Mouse (Mus musculus): ENCODE data around the gene Dapl1.

The Dapl1 gene

DNA sequence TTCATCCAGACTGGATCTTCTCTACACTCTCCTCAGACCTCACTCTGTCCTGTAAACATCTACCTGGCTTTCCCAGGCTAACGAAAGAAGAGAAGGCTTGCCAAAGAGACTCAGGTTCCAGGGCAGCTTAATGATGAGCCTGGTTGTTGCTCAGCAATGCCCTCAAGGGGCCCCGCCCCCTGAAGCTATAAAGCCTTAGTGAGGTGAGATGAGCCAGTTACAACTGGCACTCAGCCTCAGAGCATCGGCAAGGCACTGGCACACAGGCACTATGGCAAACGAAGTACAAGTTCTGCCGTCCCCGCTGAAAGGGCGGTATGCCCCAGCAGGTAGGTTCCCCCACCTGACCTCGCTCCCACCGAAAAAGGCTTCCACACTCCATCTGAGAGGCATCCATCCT, at the start of gene Dapl1:
TSS of gene Dapl1 (plus strand) at position 216 of the 400 bp plus-strand sequence.
- no peak for DNase-seq (ENCODE audit: low spot score in 2 of 2)

DNA sequence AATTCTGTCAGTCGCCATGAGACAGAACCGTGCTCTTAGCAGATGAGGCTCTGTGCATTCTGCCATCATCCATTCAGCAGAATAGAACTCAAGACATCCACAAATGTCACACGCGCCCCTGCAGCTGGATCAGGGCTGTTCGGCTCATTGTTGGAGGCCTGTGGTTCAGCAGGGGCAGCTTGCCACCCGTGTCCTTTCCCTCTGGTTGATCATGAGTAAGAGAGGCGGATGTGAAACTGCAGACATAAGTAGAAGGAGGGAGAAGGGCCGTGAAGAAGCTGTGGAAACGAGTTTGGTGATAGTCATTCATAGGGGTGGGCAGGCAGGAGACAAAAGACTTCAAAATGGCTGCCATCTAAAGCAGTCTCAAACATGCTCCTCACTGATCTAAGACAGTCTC, 49.6 kb upstream of the Dapl1 start:
- no peak for DNase-seq (ENCODE audit: low spot score in 2 of 2)

DNA sequence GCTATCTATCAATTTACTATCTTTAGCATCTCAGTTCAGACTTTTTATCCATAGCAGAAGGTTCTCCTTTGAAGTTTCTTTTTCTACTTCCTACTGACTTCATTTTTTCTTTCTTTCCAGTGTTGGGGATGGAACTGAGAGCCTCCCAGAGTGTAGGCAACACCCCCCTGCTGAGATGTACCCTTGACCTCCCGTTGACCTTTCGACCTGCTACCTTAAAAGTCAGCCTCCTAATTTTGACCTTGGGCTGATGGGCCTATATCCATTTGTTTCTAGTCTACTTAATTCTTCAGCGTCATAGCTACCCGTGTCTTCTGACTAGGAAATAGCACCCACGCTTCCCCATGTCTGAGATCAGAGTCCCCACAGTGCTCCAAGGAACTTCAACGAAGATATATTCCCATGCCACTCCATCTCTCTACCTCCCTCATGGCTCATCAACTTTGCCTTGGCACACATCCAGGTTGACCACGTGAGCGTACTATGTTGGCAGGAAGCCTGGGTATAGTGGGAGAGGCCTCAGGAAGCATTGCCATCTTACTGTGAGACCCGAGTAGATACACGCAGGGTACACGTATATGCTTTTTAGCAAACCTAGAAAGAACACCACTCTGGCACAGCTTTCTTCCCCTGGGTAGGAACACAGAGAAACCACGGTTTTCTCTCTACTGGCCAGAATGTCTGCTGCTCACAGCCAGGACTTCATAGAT, 46.6 kb upstream of the Dapl1 start:
- peak; percentile 69 to 70 for DNase-seq (ENCODE audit: low spot score in 2 of 2)

DNA sequence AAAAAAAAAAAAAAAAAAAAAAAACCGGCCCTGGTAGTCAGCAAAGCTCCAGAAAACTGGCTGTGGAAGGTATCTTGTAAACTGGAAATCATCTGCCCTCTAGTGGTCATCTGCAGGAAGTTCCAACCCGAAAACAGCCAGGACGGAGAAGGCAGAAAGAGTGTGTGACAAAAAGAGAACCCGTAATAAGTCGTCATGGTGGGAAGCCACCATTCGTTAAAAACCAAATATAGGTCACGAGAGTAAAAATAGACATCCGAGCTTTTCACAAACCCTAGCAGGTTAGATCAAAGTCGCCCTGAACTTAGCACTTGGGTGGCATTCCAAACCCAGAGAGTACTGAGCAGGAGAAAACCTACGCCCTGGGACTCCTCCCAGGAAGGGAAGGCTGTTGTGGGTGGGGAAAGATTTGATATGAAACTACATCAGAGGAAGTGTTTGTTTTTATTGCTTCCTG, 45.9 kb upstream of the Dapl1 start:
- DNase-seq (ENCODE audit: low spot score in 2 of 2) = peak in 1 of 2 experiments; percentile 59

DNA sequence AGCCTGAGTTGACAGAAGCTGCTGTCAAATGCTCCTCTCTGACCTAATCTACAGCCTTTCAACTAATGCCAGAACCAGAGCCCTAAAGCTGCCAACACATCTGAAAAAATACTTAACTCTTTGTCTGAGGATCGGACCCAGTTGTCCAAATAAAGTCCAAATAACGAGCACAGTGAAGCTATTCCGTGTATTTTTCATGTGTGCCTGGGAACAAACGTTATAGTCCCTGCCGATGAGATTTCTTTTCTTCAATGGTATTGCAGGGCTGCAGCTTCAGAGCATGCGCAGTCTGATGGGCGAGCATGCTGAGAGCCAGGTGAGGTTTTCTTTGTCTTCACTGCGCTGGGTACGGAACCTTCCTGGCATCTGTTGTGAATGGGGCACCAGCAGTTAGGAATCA, 44.6 kb upstream of the Dapl1 start:
- DNase-seq (ENCODE audit: low spot score in 2 of 2) = no peak

DNA sequence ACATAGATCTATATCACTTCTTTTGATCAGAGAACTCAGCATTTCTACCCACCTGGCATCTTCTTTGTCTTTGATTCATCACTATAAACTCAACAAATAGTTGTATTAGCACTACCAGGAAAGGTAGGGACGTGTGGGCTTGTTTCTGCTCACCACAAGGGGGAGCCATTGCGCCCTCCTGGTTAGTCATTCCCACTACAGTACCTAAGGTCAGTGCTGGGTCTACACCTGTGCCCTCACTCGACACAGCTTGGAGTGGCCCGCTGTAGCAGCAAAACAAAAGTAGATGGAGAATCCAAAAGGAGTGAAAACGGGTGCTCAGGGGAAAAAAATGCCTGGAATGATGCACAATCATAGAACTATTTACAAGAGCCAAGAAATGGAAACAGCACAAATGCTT, 44.0 kb upstream of the Dapl1 start:
- DNase-seq (ENCODE audit: low spot score in 2 of 2) = peak in 1 of 2 experiments; percentile 50

DNA sequence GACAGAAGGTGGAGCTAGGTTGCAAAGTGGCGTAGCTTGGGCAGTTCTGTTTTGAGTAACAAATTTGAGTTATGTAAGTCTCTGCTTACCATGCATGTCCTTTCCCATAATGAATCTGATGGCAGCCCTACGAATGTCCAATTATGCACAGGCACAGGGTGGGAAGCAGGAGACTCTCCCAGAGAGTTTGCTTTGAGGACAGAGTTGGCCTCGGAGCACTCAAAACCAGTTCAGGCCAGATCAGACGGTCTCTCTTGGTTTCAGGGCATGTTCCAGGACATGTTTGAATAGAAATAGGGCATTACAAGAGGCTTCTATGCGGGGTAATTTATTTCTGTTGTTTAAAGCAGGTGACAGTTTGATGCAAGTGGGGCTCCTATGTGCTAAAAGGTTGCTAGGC, 42.8 kb upstream of the Dapl1 start:
- DNase-seq (ENCODE audit: low spot score in 2 of 2) = no peak

DNA sequence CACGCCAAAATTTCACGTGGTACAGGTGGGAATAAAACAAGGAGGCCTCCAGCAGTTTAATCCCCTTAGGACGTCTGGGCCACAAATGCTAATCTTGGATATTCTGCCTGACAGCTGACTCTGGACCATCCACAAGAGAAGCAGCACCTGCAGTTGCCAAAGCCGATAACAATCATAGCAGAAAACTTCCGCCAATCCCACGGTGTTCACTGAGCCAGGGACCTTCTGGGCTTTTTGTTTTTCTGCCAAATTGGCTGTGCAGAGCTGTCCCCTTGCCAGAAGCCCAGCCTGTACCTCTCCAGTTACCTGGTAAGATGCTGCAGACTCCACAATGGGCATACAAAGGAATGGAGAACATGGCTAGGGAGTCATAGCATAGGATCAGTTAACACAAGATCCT, 37.8 kb upstream of the Dapl1 start:
- DNase-seq (ENCODE audit: low spot score in 2 of 2) = no peak

DNA sequence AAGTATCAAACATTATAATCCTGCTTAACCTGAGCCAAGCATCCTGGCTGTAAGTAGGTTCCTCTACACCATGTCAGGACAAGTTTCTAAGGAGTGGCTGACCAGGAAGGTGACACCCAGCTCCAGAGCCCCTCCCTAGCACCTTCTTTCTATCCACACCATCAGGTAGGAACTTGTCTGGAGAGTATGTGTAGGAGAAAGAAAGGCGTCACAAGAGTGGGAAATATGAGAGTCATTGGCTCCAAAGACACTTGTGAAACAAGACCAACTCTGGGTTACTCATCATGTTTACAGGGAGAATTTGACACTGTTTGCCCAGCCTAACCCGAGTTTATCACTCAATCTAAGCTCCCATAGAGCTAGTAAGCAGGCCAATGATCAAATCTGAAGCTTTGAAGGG, 36.7 kb upstream of the Dapl1 start:
- peak in 1 of 2 experiments; percentile 53 for DNase-seq (ENCODE audit: low spot score in 2 of 2)

DNA sequence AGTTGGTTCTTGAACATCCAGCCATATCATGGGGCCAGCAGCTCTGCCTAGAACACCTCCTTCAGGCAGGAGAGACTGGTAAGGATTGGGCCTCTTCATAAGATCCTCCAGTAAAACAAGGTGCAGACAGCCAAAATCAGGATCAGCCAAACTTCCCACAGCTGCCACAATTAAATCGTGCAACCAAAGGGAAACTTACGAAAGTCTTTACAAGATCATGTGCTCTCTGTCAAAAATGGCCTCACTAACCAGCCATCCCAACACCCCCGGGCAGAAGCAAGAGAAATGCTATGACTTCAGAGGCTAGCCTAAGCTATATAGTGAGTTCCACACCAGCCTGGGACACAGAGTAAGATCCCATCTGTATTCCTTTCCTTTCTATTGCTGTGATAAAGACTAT, 35.9 kb upstream of the Dapl1 start:
- no peak for DNase-seq (ENCODE audit: low spot score in 2 of 2)

DNA sequence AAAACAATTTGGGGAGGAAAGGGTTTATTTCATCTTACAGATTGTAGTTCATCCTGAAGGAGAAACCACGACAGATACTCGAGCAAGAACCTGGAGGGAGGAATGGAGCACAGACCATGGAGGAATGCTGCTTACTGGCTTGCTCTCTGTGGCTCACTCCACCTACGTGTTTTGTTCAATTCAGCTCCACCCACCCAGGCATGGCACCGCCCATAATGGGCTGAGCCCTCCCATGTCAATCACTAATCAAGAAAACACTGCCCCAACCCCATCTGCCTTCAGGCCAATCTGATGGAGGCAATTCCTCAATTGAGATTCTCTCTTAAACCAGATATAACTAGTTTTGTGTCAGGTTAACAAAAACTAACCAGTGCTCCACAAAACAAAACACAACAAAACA, 35.5 kb upstream of the Dapl1 start:
- DNase-seq (ENCODE audit: low spot score in 2 of 2) = no peak

DNA sequence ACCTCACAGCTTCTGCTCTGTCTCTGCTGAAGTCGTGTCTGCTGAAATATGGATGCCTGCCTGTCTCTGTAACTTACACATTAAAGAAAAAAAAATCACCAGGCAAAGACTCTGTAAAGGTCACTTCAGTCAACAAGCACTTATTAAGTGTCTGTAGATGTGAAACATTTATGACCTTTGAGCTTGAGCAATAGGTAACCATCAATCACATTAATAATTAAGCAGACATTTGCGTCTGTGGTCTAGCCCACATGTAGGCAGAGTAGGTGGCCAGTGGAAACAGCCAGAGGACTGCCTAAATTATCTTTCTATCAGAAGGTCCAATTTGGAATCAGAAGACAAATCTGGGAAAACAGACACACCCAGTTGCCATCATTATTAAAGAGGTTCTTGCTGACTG, 32.8 kb upstream of the Dapl1 start:
- DNase-seq (ENCODE audit: low spot score in 2 of 2) = no peak

DNA sequence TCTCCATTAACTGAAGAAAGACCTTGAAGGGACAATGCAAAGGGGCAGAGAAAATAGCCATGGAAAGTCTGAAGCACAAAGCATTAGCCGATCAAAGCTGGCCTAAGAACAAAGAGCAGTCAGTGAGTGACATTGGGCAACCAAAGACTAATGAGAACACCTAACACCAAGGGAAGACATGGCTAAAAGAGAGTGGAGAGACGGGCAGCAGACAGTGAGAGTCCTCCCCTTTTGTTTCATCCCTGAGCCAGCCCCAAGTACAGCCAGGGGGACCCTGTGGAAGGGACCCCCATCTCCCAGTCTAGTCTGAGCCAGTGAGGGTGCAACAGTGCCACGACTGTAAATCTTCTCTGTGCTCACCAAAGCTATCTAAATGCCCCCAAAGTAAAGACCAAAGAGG, 32.4 kb upstream of the Dapl1 start:
- no peak for DNase-seq (ENCODE audit: low spot score in 2 of 2)

DNA sequence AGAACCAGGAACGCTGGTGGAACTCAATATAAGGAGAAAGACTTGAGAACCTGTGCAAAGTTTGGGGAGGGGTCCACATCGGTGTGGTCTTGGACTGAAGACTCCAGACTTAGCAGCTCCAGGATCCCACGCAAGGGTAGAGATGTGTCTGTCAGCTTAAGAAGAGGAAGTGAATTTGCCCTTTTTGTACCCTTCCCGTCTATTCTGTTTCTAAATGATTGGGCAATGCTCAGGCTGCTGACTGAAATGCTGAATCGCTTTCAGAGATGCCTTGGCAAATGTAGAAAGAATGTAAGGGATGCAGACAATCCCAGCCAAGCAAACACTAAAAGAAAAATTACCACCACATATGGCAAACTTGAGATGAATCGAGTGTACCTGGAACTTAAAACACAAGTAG, 22.4 kb upstream of the Dapl1 start:
- DNase-seq (ENCODE audit: low spot score in 2 of 2) = no peak

DNA sequence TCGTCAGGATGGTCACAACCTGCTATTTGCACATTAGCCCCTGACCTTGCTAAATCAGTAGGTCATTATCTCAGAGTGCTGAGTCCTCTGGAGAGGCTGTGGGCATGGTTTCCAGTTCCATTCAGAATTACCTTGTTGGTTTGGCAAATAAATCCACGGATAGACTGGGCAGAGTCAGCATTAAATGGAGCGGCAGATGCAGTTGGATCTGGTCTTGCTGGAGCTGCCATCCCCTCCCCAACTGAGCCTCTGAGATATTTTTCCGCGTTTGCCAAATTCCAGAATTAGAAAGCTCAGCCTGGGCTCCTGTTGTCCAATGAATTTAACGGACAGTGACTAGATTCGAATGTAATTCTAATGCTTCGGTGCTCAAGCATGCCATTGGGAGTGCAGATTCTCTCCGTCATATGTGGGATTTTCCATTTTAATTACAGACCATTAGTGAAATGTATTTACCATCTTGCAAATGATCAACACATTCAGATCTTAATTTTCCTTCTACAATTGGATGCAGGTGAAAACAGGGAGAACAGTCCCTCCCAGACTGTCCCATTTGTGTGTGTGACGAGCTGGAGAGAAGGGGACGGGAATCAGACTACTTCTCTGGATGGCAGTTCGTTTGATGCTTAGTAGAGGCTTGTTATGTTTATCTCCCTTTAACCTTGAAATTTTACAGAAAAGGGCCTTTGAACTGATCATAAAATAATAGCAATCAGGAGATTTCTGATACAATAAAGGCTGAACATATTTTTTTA, 20.8 kb upstream of the Dapl1 start:
- no peak for DNase-seq (ENCODE audit: low spot score in 2 of 2)

DNA sequence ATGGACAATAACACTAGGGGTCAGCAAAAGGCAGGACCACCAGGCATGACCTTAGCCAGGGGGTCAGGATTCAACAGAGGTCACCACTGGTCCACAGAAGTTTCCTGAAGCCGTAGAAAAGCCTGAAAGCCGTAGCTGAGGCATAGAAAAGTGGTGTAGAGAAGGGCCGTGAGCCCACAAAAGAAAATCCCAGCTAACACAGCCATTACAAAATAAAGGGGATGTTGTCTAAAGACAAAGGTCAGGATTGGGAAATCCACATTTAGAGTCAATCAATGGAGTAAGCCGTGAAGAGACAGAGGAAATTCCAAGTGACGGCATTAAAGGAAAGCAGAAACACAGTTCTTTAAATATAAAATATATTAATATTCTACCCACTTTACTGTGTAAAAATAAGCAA, 18.8 kb upstream of the Dapl1 start:
- DNase-seq (ENCODE audit: low spot score in 2 of 2) = no peak

DNA sequence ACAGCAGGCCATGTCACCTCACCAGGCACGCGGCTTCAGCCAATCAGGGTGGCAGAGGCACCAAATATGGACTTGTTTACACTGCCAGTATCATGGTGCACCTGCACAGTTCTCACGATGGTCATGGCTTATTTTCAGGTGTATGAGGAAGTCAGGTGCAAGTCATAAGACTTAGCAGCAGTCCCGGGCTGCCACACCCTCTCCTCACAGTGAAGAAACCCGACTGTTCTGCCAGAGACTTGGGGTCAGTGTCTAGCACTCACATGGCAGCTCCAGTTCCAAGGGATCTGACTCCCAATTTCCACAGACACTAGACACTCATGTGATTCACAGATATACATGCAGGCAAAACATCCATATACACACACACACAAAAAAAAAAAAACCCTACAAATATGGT, 18.1 kb upstream of the Dapl1 start:
- no peak for DNase-seq (ENCODE audit: low spot score in 2 of 2)

DNA sequence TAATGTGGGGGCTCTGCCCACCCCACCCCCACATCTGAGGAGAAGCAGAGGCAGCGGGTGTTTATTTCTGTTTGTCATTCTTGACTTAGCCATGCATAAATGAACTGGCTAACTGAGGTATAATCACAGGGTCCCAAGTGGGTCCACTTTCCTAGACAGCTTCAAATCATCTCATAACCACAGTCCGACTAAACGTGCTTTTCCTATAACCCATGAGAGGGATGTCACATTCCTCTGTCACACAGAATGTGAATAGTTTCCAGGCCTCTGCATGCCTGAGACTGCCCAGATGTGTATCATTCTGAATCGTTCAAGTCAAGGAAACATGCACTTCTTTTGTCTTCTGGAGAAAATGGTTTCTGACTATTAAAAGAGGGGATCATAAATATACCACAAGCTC, 17.4 kb upstream of the Dapl1 start:
- no peak for DNase-seq (ENCODE audit: low spot score in 2 of 2)

DNA sequence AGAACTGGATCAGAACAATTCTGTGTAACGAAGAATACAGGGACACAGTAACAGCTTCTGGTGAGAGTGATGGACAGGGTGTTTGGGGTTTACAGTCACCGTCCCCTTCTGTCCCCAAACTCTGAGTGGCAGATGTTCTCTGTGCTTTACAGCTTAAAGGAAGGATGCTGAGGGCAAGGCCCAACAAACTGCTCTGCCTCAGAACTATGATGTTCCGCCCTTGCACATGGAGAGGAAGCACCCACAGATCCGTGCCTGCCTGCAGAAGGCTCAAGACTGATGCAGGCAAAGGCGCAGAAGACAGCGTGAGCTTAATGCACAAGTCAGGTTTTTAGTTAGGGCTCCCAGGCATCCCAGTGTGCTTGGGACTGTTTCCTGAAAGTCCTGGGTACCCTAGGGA, 16.5 kb upstream of the Dapl1 start:
- DNase-seq (ENCODE audit: low spot score in 2 of 2) = no peak

DNA sequence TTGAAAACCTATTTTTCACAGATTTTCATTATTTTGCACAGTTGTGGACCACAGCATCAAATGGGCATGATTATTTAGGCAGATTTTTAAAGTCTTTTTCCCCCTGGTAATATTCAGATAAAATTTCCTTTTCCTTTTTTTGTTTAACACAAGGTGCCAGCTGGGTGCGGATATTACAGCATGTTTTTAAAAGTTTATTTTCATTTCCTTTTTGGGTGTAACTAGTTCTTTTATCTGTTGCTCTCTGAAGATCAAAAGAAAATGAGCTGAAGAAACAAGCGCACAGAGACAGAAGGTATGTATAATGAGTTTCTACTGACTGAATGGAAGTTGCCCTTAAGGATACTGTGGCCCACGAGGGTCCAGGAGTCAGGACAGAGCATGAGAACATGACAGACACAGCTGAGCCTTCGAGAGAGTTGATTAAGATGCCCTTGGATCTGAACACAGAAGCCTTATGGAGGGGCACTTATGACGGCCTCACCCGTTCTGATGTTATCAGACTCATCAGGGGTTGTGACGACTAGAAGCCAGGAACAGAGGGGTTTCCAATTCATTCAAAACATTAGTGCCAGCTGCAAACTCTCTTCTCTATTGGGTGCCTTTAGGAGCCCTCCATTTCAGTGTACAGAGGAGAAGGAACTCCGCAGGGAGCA, 14.7 kb upstream of the Dapl1 start:
- no peak for DNase-seq (ENCODE audit: low spot score in 2 of 2)

DNA sequence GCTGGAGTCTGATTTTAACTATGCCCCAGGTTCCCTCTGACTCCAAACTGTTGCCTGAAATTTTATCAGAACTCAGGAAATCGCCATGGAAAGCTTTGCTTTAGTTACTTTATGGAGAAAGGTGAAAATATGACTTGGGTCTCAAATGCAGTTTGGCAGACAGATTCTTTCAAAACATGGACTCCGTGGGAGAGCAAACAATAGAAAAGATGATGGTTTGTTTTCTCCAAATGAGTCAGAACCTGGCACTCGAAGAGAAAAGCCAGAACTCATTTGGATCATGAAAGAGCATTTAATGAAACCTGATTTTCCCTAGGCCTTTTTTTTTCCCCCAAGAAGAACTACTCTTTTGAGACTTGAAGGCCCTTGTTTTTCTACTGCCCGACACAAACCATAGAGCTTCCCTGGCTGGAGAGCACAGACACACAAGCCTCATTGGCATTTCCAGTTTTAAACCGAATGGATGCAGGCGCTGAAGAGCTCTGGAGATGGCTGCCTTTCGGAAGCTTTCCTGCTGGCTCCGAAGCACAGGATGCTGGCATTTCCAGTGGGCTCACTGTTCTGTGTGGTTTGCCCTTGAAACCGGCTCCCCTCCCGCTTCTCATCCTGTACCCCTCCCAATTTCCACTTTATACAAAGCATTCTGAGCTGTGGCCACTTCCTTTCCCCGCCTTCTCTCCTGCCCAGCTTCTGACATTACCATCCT, 14.0 kb upstream of the Dapl1 start:
- no peak for DNase-seq (ENCODE audit: low spot score in 2 of 2)

Data from urinary bladder, adult 18-20 months (tissue).